Mouse (Mus musculus): ENCODE measurements around the gene Prss27.
"Not testable (repeated sequence)": the region's sequence is repeated elsewhere in the genome, so short reads cannot be mapped to it uniquely, and the experiment has no call there.

Prss27 gene

DNA sequence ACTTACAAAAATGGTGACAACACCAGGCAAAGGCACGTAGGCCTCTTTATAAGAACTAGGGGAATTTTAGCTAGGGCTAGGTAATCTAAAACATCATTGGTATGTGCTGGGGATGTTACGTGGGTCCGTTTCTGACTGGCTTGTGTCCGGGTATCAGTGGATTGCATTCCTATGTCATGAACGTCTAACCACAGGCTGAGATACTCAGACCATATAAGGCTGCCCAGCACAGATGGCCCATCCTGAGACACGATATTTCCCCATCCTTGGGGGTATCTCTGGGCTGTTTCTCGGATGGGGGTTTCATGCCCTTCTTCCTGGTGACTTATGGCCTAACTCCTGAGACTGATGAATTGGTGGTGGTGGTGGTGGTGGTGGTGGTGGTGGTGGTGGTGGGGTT is 2.9 kb upstream of the Prss27 start:
- DNase-seq (ENCODE audit: low spot score), result no peak

DNA sequence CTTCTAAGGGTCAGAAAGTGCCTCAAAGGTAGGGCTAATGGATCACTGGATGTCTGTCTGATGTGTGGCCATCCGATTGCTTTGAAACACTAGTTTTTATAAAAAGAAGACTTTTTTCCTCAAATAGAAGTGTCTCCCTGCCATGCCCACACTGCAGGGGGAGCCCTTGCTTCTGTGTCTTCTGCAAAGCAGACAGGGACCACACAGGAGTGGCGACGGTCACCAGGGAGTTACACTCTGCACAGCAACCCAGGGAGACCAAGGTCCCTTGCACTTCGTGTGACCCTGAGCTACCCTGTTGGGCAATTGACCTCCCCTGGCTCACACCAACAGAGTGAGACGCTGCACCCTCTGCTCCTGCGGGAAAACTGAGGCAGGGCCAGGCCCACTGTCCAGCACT is 990 bp upstream of the Prss27 start:
- no peak for DNase-seq (ENCODE audit: low spot score)

DNA sequence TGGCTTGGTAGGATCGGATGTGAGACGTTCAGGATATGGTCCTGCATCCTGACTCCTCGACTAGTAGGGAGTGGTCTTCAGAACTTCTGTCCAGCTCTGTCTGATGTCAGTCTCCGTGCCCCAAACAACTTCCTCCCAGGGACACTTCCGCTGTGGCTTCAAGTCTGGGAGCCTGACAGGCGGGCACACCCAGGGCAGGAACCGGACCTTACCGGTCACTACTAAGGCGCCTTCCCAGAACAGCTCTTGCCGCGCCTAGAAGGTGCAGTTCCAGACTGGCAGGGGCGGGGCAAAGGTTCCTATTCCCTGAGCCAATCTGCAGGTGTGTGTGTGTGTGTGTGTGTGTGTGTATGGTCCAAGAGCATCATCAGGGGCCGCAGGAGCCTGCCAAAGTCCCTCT is 584 bp upstream of the Prss27 start:
- DNase-seq (ENCODE audit: low spot score), result no peak

DNA sequence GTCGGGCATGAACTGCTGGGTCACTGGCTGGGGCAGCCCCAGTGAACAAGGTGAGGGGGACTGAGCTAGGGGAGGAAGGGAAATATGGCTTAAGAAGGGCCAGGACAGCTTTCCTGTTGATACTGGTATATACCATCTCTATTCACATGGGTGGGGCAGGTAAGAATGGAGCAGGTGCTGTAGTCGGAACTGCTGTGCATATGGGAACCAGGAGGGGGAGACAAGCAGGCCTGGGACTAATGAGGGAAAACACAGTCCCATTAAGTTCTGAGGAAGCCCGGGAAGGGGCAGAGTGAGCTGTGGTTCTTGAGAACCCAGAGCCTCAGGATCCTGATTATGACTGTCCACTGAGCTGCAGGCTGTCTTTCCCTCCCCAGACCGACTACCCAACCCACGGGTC is 6.5 kb downstream of the Prss27 start:
- no peak for DNase-seq (ENCODE audit: low spot score)

DNA sequence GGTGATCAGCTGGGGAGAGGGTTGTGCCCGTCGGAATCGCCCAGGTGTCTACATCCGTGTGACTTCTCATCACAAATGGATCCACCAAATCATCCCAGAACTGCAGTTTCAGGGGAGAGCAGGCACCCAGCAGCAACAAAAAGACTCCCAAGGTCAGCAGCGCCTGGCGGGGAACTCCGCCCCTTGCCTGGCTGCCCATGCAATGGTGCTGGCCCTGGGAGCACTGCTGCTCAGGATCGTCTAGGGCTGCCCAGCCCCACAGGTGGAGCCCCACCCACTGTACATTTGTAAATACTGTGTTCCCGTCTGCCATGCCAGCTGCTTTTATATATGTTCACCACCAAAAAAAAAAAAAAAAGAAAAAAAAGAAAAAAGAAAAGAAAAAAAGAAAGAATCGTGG is 7.7 kb downstream of the Prss27 start:
- no peak for DNase-seq (ENCODE audit: low spot score)

DNA sequence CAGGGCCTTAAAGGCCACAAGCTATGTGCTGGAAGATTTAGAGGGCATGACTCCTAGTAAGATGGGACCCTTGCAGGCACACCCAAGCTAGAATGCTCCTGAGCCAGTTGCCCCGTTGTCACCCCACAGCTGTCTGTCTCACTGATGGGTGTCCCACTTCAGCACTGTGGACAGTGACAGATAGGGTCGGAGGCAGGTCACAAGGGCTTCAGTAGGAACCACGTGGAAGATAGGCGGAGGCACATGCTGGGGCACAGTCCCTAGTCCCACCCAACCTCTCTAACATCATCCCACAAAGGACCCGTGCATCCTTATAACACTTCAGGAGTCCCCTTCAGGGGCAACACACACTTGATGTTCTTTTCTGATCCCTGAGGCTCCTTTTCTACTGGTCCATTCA is 8.1 kb downstream of the Prss27 start:
- no peak for DNase-seq (ENCODE audit: low spot score)

DNA sequence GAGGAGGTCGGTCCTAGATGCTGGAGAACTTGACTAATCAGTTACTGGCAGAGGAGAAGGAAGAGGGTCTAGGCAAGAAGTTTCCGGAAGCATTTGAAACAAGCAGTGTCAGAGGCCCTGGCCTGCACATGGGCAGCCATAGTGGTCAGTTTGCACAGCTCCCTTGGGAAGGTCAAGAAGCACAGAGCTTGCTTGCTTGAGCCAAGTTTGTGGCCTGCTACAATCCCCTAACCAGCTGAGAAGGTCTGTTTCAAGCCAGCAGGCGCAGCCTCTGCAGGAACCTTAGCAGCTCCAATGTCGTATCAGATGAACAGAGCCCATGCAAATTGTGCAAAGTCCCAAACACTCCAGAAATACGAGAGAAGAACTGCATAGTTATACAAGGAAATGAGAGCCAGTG is 10.1 kb downstream of the Prss27 start:
- no peak for DNase-seq (ENCODE audit: low spot score)

DNA sequence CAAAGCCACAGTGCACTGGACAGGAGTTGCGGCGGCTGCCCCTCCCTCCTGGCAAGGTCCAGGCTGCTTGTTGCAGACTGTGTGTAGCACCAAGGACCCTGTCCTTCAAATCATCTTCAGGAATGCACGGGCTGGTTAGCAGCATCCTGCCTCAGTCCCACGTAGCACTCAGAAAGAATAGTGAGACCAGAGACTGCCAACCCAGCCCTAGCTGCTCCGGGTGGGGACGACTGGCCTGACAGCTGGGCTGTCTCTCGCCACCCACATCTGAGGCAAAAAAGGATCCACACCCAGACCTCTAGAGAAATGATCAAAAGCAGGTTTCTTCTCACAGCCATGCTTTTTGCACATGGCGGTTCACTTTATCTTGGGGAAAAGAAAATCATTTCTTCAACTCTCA is 11.1 kb downstream of the Prss27 start:
- no peak for DNase-seq (ENCODE audit: low spot score)

DNA sequence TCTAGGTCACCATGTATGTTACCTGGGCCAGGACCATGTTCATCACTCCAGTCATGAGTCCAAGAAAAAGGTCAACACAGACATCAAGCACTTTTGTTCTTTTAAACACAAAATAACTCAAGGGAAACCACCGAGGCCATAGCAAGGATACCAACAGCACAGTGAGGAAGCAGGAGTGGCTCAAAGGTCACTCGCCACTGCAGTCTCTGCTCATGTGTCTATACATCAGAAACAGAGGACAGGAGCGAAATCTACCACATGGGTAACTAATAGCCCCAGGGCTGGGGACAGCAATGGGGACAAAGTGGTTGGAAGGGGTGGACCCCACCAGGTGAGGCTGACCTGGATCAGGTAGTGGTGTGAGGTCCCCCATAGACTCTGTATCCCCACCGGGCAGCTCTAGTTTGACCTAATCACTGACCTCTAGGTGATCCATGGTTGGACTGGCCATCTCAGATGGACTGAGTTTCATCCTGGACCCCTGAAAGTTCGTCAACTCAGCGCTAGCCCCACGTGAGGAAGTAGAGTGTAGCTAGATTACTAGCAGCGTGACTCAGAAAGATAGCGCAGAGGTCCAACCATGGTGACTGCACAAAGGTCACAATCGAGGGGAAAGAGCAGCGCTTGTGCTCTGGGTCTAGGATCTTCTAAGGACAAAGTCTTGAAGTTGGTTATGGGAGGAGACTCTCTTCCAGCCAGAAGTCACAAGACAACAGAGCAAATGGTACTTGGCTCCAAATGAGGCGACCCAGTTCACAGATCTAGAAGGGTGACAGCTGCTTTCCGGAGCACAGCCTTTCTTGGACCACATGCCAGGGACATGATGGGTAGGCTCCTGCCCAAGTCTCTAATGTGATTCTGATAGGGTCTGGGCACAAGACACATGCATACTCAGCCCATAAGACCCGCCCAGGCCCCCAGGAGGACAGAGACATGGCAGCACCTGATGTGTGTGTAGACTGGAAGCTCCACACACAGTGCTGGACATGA is 19.0 kb downstream of the Prss27 start:
- DNase-seq (ENCODE audit: low spot score), result no peak

DNA sequence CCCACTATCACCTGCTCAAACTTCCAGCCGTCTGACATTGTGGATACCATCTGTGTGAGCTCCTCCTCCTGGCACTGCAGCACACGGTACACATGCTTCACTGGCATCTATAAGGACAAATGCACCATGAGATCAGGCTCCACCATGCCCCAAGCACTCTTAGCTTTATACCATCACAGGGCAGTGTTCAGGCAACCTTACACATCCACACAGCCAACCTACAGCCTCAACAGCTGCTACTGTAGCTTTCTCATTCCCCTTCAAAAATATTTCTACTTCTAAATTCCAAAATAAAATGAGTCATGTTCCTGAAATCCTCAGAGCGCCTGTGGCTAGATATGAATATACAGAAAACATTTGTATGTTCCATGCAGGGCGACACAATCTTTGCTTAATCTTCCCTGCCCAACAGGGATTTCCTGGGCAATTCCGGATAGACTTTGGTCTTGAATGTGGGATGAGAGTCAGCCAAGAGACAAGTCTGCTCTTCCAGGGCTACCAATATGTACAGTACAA is 19.8 kb downstream of the Prss27 start:
- DNase-seq (ENCODE audit: low spot score), result no peak

DNA sequence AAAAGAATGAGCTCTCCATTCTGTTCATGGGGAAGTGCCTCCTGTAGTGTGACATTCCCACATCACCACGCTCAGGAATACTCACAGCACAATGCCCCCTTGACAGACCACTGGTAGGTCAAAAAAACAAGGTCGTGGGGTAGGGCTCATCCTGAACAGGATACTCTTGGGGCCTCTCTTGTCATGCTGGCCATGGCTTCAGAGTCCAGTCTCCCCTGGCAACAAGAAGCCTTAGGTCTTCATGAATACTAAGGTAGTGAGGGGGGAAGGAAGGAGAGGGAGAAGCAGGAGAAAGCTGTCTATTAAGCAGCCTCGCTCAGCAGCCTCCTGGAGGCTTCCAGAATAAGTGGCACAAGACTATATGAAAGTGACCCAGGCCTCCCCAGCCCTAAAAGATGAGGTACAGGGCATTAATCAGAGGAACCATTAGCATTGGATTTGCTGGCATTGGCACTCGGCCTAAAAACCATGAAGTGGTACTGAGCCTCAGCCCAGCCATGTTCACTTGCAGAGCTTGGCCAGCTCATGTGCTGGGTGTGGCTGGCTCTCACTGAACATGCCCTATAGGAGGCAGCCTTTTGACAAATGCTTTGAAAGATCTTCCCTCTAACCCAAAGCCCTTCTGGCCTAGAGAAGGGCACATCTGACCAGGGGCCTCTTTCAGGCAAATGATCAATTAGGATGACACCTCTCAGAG is 24.7 kb downstream of the Prss27 start:
- DNase-seq (ENCODE audit: low spot score), result no peak

DNA sequence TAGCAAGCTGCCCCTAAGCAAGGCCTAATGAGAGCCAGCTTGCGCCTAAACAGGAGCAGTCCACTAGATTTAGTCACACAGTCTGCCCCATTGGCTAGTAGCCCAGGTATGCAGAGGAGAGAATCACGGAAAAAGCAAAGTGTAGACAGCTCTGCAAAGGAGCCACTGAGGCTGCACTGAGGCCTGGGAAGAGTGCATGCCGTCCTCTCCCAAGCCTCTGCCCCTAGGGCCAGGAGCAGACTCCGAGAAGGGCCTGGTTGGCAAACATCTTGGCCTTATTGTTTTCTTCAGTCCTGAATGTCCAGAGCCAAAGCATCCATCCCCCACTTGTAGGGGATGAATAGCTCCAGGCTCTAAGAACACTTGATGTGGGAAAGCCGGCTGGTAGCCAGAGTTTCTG is 30.3 kb downstream of the Prss27 start:
- DNase-seq (ENCODE audit: low spot score), result no peak

DNA sequence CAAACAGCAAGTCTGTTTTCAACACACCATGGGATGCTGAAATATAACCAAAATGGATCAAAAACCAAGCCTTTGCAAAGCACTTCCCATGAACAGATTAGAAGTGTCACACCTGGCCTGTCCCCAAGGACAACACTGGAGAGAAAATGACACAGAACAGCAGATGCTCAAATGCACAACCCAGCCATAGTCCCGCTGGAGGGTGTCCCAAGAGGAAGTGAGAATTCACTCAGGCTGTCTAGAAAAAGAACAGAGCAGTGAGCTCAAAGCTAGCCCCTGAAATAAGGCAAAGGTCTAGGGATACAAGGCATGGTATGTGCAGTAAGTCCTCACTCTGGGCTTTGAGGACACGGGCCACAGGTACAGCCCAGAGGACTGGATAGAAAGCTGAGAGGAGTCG is 31.6 kb downstream of the Prss27 start:
- DNase-seq (ENCODE audit: low spot score), result no peak

DNA sequence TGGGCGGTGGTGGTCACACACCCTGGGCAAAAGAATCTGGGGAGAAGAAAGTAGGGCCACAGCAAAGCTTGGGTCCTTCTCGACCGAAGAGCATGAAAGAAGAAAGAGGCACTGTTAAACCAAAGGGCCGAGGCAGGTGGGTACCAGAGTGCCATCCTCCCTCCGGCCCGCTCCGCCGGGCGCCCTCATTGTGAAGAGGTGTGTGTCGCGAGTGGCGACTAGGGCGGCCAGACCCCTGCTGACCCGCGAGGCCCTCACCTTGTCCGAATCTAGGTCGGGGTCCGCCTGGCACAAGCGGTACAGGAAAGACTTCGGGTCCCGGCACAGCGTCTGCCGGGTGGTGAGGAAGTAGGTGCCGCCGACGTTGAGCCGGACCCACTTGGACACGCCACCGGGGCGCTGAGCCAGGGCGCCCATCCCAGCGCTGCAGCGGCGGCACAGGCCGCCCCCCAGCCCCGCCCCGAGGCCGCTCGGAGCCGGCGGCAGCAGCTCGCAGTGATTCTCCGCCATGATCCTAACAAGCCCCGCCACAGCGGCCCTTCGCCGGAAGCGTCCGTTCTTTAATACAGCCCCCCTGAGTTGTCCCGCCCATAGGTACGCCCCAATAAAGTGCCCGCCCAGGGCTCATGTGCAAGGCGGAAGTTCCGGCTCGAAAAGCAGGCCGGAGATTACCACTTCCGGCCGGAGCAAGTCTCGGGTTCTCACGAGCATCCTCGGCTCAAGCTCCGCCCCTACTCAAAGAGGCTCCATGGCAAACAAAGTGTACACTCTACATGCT is 35.2 kb downstream of the Prss27 start, which contains the start of gene Kctd5:
Gene Kctd5, minus strand, starts transcription at position 567 of the 778 bp plus-strand sequence.
- peak; percentile 95 for DNase-seq (ENCODE audit: low spot score)

DNA sequence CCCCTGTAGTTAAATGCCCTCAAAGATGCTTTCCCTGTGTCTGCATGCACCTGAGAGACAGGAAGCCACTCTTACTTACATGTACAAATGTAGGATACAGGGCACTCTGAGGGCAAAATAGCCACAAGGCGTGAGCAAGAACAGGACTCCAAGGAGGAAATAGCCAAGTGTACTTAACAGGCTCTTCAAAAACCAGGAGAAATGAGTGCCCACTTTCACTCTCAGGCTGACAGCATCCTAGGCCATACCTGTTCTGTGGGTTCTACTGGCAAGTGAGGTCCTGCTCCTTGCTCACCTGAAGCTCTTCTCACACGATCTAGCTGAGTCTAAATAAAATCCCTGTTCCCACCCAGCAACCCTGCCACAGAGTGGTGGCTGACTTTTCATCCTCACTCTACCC is 39.2 kb downstream of the Prss27 start:
- DNase-seq (ENCODE audit: low spot score), result no peak

DNA sequence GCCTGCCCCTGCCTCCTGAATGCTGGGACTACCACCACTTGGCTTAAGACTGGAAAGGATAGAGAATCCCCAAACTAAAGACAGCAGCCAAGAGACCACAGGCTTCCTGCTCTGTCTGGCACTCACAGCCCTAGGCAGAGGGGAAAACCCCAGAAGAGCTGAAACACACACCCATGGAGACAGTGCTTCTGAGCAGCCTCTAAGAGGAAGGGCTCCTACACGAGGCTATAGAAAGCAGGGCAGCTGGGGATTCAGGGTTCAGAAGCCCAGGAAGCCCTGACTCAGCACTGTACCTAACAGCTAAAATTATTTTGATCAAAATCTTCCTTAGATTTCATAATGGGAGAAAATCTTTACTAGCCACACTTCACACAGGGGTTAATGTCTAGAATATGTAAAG is 46.6 kb downstream of the Prss27 start:
- DNase-seq (ENCODE audit: low spot score), result no peak

DNA sequence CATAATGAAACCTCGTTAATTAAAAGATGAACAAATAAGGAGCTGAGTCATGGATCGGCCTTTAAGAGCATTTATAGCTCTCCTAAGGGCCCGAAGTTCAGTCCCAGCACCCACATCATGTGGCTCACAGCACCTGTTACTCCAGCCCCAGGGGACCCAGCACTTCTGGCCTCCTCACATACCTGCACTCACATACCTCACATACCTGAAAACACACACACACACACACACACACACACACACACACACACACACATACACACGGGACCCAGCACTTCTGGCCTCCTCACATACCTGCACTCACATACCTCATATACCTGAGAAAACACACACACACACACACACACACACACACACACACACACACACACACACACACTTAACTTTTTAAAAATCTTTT is 48.5 kb downstream of the Prss27 start:
- DNase-seq (ENCODE audit: low spot score), result not testable (repeated sequence)

DNA sequence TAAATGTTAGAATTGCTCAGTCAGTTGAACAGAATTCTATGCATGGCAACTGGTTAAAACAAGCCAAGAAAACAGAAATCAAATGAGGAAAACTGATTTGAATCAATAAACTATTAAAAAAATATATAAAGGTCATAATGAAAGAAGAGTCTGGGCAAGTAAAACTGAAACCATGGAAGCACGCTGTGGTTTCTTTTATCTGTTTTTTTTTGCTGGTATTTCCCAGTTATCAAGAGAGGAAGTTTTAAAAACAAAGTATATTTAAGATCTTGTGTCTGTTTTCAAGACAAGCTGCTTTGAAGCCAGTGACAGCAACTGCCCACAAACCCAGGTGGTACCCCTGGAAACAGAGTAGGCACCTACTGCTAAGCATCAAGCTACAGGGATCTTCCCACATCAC is 52.6 kb downstream of the Prss27 start:
- no peak for DNase-seq (ENCODE audit: low spot score)

All from ovary, postnatal 14 days (tissue).